Mouse (Mus musculus): ENCODE data around the gene Zfp3. TPM values are rescaled to one million over a fixed set of nuclear protein-coding genes. Genes with fewer than 3 reads are reported as not detected.

Zfp3 gene
- polyA plus RNA-seq, 1 experiment, result 0.55 TPM

GRCm38 (mm10) chr11:70815498-70816078, 51.6 kb downstream of the Zfp3 start:
- no peak for TF ChIP-seq FLI1 (IDR thresholded peaks at IDR 0.05; ENCODE audit: low read length)
- no peak for TF ChIP-seq GATA1 (IDR thresholded peaks at IDR 0.05; ENCODE audit: borderline replicate concordance, low read length)
- H3K36me3 ChIP-seq (replicated peaks; ENCODE audit: low read length), result no peaks in the 10 kb centered on the region
- peaks cover 9% of the 10 kb centered on the region for H3K9me3 ChIP-seq
- peak overlapping the region; percentile 42 for H3K4me3 ChIP-seq (replicated peaks)
- peaks cover 32% of the 10 kb centered on the region for H3K4me1 ChIP-seq
- peaks cover 38% of the 10 kb centered on the region for H3K27me3 ChIP-seq (replicated peaks)

GRCm38 (mm10) chr11:70816770-70817169, 52.8 kb downstream of the Zfp3 start:
- peaks cover 32% of the 10 kb centered on the region for H3K4me1 ChIP-seq
- peaks cover 9% of the 10 kb centered on the region for H3K9me3 ChIP-seq
- no peak overlapping the region for H3K4me3 ChIP-seq (replicated peaks)
- no peak for TF ChIP-seq FLI1 (IDR thresholded peaks at IDR 0.05; ENCODE audit: low read length)
- no peak for TF ChIP-seq GATA1 (IDR thresholded peaks at IDR 0.05; ENCODE audit: borderline replicate concordance, low read length)
- H3K36me3 ChIP-seq (replicated peaks; ENCODE audit: low read length), result no peaks in the 10 kb centered on the region
- H3K27me3 ChIP-seq (replicated peaks), result peaks cover 31% of the 10 kb centered on the region

- peaks cover 20% of the 10 kb centered on the region for H3K4me1 ChIP-seq
- TF ChIP-seq GATA1 (IDR thresholded peaks at IDR 0.05; ENCODE audit: borderline replicate concordance, low read length) (no peak), FLI1 (IDR thresholded peaks at IDR 0.05; ENCODE audit: low read length) (no peak)
- peaks cover 9% of the 10 kb centered on the region for H3K9me3 ChIP-seq
- peaks cover 30% of the 10 kb centered on the region for H3K27me3 ChIP-seq (replicated peaks)
- H3K36me3 ChIP-seq (replicated peaks; ENCODE audit: low read length), result no peaks in the 10 kb centered on the region
- no peak overlapping the region for H3K4me3 ChIP-seq (replicated peaks)
Measured at GRCm38 (mm10) chr11:70820120-70820519, 56.1 kb downstream of the Zfp3 start.

GRCm38 (mm10) chr11:70821728-70822591, 58.0 kb downstream of the Zfp3 start:
- Histone ChIP-seq H3K27me3 (replicated peaks) (peaks cover 28% of the 10 kb centered on the region), H3K9me3 (peaks cover 7% of the 10 kb centered on the region), H3K36me3 (replicated peaks; ENCODE audit: low read length) (no peaks in the 10 kb centered on the region), H3K4me3 (replicated peaks) (no peak overlapping the region), H3K4me1 (peaks cover 4% of the 10 kb centered on the region)
- no peak for TF ChIP-seq FLI1 (IDR thresholded peaks at IDR 0.05; ENCODE audit: low read length)
- no peak for TF ChIP-seq GATA1 (IDR thresholded peaks at IDR 0.05; ENCODE audit: borderline replicate concordance, low read length)

Other genes starting within 250 kb of the Zfp3 start
- not detected in 2 replicates for gene Vmo1, start 249.6 kb upstream of the Zfp3 start, polyA plus RNA-seq (2012; ENCODE audit: insufficient read depth, low replicate concordance)
- not detected in 2 replicates for gene Gltpd2, start 245.0 kb upstream of the Zfp3 start, polyA plus RNA-seq (2012; ENCODE audit: insufficient read depth, low replicate concordance)
- 79.0 and 226 TPM in 2 replicates for gene Psmb6, start 238.8 kb upstream of the Zfp3 start, polyA plus RNA-seq (2012; ENCODE audit: insufficient read depth, low replicate concordance)
- not detected in 2 replicates for gene Gm40193, start 231.3 kb upstream of the Zfp3 start, polyA plus RNA-seq (2012; ENCODE audit: insufficient read depth, low replicate concordance)
- gene Pld2, start 224.1 kb upstream of the Zfp3 start, polyA plus RNA-seq (2012; ENCODE audit: insufficient read depth, low replicate concordance), result 1.1 TPM in 1 of 2 replicates, not detected in the other
- 122 and 129 TPM in 2 replicates for gene Mink1, start 201.3 kb upstream of the Zfp3 start, polyA plus RNA-seq (2012; ENCODE audit: insufficient read depth, low replicate concordance)
- not detected in 2 replicates for gene 4930544D05Rik, start 148.4 kb upstream of the Zfp3 start, polyA plus RNA-seq (2012; ENCODE audit: insufficient read depth, low replicate concordance)
- gene Chrne, start 145.0 kb upstream of the Zfp3 start, polyA plus RNA-seq (2012; ENCODE audit: insufficient read depth, low replicate concordance), result 0.83 TPM in 1 of 2 replicates, not detected in the other
- gene Gp1ba, start 125.1 kb upstream of the Zfp3 start, polyA plus RNA-seq (2012; ENCODE audit: insufficient read depth, low replicate concordance), result 898 and 1,061 TPM in 2 replicates
- 102 and 125 TPM in 2 replicates for gene Rnf167, start 117.0 kb upstream of the Zfp3 start, polyA plus RNA-seq (2012; ENCODE audit: insufficient read depth, low replicate concordance)
- gene Slc25a11, start 116.7 kb upstream of the Zfp3 start, polyA plus RNA-seq (2012; ENCODE audit: insufficient read depth, low replicate concordance), result 15.7 and 78.7 TPM in 2 replicates
- 9,580 and 14,702 TPM in 2 replicates for gene Pfn1, start 109.6 kb upstream of the Zfp3 start, polyA plus RNA-seq (2012; ENCODE audit: insufficient read depth, low replicate concordance)
- gene Eno3, start 107.0 kb upstream of the Zfp3 start, polyA plus RNA-seq (2012; ENCODE audit: insufficient read depth, low replicate concordance), result 4.2 and 8.4 TPM in 2 replicates
- gene Spag7, start 94.8 kb upstream of the Zfp3 start, polyA plus RNA-seq (2012; ENCODE audit: insufficient read depth, low replicate concordance), result 40.5 and 288 TPM in 2 replicates
- gene Camta2, start 76.1 kb upstream of the Zfp3 start, polyA plus RNA-seq (2012; ENCODE audit: insufficient read depth, low replicate concordance), result 22.6 and 68.5 TPM in 2 replicates
- gene Inca1, start 64.1 kb upstream of the Zfp3 start, polyA plus RNA-seq (2012; ENCODE audit: insufficient read depth, low replicate concordance), result not detected in 2 replicates
- 6.4 and 13.9 TPM in 2 replicates for gene Kif1c, start 63.7 kb upstream of the Zfp3 start, polyA plus RNA-seq (2012; ENCODE audit: insufficient read depth, low replicate concordance)
- not detected in 2 replicates for gene Scimp, start 48.4 kb downstream of the Zfp3 start, polyA plus RNA-seq (2012; ENCODE audit: insufficient read depth, low replicate concordance)
- gene Rabep1, start 80.6 kb downstream of the Zfp3 start, polyA plus RNA-seq (2012; ENCODE audit: insufficient read depth, low replicate concordance), result 2.9 and 29.2 TPM in 2 replicates
- 18.2 and 21.9 TPM in 2 replicates for gene Nup88, start 205.8 kb downstream of the Zfp3 start, polyA plus RNA-seq (2012; ENCODE audit: insufficient read depth, low replicate concordance)
- gene Rpain, start 206.0 kb downstream of the Zfp3 start, polyA plus RNA-seq (2012; ENCODE audit: insufficient read depth, low replicate concordance), result 9.3 TPM in 1 of 2 replicates, not detected in the other
- 211 and 537 TPM in 2 replicates for gene C1qbp, start 218.8 kb downstream of the Zfp3 start, polyA plus RNA-seq (2012; ENCODE audit: insufficient read depth, low replicate concordance)
- gene Dhx33, start 240.2 kb downstream of the Zfp3 start, polyA plus RNA-seq (2012; ENCODE audit: insufficient read depth, low replicate concordance), result 3.6 and 4.1 TPM in 2 replicates